Mouse (Mus musculus) adrenal gland, postnatal 4 days (tissue): ENCODE measurements at regions not wholly inside any gene's neighbourhood (a gene's known extent, or its start where the extent isn't known, plus 50 kb on each side); places are given as distances from the start of the nearest gene placed in this dataset.

Experiments used
- DNase-seq, 2 experiments: peaks; one replicate each; pipeline ENCODE4 v3.0.0; 2021 to 2022; ENCODE audit warnings: low spot score in 2 of 2, mixed read lengths in 2 of 2

- DNase-seq = no peak
Observed at GRCm38 (mm10) chr2:45774416-45774815, 657.2 kb upstream of the Zeb2 start.

GRCm38 (mm10) chr2:45757176-45757575, 640.0 kb upstream of the Zeb2 start:
- DNase-seq = no peak

GRCm38 (mm10) chr2:45756395-45756794, 639.2 kb upstream of the Zeb2 start:
- no peak for DNase-seq

- no peak for DNase-seq
Observed at GRCm38 (mm10) chr2:45751746-45752145, 634.6 kb upstream of the Zeb2 start.

- DNase-seq = no peak
Observed at GRCm38 (mm10) chr2:45749379-45749778, 632.2 kb upstream of the Zeb2 start.

- DNase-seq = no peak
Observed at GRCm38 (mm10) chr2:45747263-45748236, 630.4 kb upstream of the Zeb2 start.

- no peak for DNase-seq
Observed at GRCm38 (mm10) chr2:45746606-45747005, 629.4 kb upstream of the Zeb2 start.

- no peak for DNase-seq
Observed at GRCm38 (mm10) chr2:45736278-45736677, 619.1 kb upstream of the Zeb2 start.

GRCm38 (mm10) chr2:45713997-45714396, 596.8 kb upstream of the Zeb2 start:
- DNase-seq = no peak

- DNase-seq = no peak
Observed at GRCm38 (mm10) chr2:45707026-45707425, 589.8 kb upstream of the Zeb2 start.

- no peak for DNase-seq
Observed at GRCm38 (mm10) chr2:45702511-45702910, 585.3 kb upstream of the Zeb2 start.

GRCm38 (mm10) chr2:45700578-45700977, 583.4 kb upstream of the Zeb2 start:
- no peak for DNase-seq

- DNase-seq = no peak
Observed at GRCm38 (mm10) chr2:45693291-45694020, 576.3 kb upstream of the Zeb2 start.

- no peak for DNase-seq
Observed at GRCm38 (mm10) chr2:45692819-45693218, 575.6 kb upstream of the Zeb2 start.

GRCm38 (mm10) chr2:45688996-45689395, 571.8 kb upstream of the Zeb2 start:
- no peak for DNase-seq

GRCm38 (mm10) chr2:45681251-45681650, 564.1 kb upstream of the Zeb2 start:
- DNase-seq = no peak

- DNase-seq = no peak
Observed at GRCm38 (mm10) chr2:45679101-45679895, 562.1 kb upstream of the Zeb2 start.

GRCm38 (mm10) chr2:45678685-45679084, 561.5 kb upstream of the Zeb2 start:
- no peak for DNase-seq

GRCm38 (mm10) chr2:45675776-45676175, 558.6 kb upstream of the Zeb2 start:
- no peak for DNase-seq

GRCm38 (mm10) chr2:45656011-45656410, 538.8 kb upstream of the Zeb2 start:
- no peak for DNase-seq

- no peak for DNase-seq
Observed at GRCm38 (mm10) chr2:45654693-45655092, 537.5 kb upstream of the Zeb2 start.
